Mouse (Mus musculus) embryonic fibroblast, embryonic 13.5 days (primary cell): ENCODE measurements around the gene Myo9b.

Source experiments
- CTCF ChIP-seq: IDR thresholded peaks from 2 replicates; pipeline ENCODE4 v1.5.1; 2011; ENCODE audit warnings: mild to moderate bottlenecking, control low read depth, low read length, moderate library complexity, borderline replicate concordance; ENCODE audit not compliant: insufficient read depth
- POLR2A ChIP-seq: IDR thresholded peaks from 2 replicates; pipeline ENCODE4 v1.6.1; 2011; ENCODE audit warnings: low read depth, mild to moderate bottlenecking, control low read depth, low read length, moderate library complexity

- TF ChIP-seq POLR2A, result no peak
- no peak for TF ChIP-seq CTCF
These were observed 119.9 kb downstream of the Myo9b start for GRCm38 (mm10) chr8:71392391-71392790.
